Mouse (Mus musculus) liver, adult 2 months (tissue): Measurements from ENCODE around the gene Grn.

ENCODE experiments used
- CTCF ChIP-seq: fragments of 200-500 bp; IDR thresholded peaks from 2 replicates; pipeline ENCODE4 v1.5.1; 2011; ENCODE audit warnings: low read depth, low read length, control low read depth
- POLR2A ChIP-seq: fragments of 200-500 bp; IDR thresholded peaks from 2 replicates; pipeline ENCODE4 v1.6.1; 2011; ENCODE audit warnings: low read length, control low read depth; ENCODE audit not compliant: insufficient read depth; ENCODE audit errors: extremely low read depth

DNA sequence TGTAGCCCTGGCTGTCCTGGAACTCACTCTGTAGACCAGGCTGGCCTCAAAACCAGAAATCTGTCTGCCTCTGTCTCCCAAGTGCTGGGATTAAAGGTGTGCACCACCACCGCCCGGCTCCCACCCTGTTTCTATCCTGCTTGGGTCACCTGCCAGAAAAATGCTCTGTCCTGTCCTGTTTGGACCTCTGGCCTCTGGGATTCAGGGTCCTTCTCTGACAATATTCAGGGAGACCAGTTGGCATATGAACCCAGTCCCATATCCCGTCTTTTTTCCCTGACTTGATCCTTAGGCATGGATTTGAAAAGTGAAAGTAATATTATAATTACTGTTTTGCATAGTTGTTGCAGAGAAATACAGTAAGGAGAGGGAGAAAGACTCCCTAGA is 1.6 kb downstream of the Grn start:
- TF ChIP-seq CTCF: no peak
- no peak for TF ChIP-seq POLR2A
